Mouse (Mus musculus) embryo, embryonic 11.5 days (tissue): ENCODE measurements around the gene St6galnac3.

Source experiments
- DNase-seq: peaks from one replicate; pipeline ENCODE4 v3.0.0-alpha.2; 2012; ENCODE audit warnings: low read depth, low spot score

St6galnac3 gene

DNA sequence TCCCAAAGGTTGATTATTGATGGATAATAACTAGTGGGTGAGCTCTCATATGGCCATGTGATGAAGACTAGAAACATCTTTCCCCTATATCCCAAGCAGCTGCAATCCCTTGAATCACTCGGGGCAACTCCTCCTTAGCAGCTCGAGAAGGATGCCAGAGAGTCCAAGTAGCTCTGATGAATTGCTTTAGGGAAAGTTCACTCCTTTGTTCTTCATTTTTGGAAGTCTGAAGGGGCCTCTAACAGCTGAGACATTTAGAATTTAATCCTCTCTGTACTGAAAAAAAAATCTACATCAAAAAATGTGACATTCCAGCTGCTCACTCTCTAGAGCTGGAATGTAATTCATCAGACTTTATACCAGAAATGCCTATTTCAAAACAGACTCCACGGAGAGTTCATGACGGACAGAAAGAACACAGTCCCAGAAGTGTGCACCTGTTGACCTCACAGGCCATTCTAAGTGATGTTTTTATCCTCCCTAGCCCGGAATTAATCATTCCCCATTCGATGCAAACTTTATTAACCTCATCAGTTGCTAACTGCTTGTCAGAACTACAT, 211.4 kb downstream of the St6galnac3 start:
- no peak for DNase-seq

- DNase-seq = no peak
Measured at GRCm38 (mm10) chr3:153512545-153512944, 212.4 kb downstream of the St6galnac3 start.

DNA sequence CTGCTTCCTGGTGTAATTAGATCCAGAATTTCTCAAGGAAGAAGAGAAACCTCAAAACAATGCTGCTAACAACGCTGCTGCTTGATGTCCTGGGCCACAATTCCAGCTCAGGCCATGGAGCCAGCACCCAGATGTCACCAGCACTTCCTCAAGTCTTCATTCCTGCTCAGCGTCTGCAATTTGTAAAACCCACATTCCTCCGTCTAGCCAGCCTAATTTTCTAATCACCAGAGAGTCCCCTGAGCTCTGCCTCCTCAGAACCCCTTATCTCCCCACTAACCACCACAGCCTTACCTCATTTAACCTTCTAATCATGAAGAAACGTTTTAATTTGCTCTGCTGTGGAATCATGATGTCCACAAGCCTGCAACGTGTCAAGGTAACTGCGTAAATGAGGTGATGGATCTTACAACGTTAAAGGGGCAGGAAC, 213.8 kb downstream of the St6galnac3 start:
- no peak for DNase-seq

DNA sequence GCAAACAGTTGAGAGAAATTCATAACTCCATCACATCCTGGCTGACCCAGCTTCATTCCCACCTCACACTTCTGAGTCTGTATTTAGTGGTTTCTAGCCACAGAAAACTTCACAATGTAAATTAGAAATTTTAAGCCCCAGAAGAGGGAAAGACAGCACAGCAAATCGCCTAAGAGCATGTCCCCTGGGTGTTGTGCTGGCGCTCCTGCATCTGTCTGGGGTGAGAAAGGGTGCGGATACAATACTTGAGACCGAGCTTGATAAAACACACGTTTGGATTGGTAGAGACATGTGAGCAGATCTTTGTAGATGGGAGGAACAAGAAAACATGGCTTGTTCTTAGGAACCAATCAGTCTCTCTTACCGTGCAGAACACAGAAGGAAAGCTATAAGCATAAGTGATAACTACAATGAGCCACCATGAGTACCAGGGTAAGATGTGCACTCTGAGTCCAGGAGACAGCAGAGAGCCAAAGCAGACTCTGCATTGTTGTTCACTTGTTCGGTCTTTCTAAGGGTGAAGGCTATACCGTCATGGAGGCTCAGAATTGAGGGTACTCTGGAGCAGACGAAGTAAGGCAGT, 214.8 kb downstream of the St6galnac3 start:
- DNase-seq = no peak

DNA sequence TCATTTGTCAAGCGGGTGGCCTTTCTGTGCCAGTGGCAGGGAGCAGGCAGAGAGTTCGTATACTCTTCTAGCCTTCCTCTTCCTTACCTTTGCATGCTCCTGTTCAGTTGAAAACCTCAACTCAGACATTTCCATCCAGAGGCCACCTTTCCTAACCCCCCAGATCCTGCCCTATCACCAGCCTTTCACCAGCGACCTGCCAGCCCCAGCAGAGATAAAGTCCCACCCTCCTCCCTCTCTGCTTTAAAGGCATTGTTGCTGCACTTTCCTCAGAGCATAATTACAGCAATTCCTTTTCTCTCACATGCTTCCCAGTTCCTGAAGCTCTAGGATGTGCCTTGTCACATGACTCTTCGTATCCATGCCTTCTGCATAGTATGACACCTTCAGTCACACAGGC, 215.3 kb downstream of the St6galnac3 start:
- DNase-seq = no peak

DNA sequence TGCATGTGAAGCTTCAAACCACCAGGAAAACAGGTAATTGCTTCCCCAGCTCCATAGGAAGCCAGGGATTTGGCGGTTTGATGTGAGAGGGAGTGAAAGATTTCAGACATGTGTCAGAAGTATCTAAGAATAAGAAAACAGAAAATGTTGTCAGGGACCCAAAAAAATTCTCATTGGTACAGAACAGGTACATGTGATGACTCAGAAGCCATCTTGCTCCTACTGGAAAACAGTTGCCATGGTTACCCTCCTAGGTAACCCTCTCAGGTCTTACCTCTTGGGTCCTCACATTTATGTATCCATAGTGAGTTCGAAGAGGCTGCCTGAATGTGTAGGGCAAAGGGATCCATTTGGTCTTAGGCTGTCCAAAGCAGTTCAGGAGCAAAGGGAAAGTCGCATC, 215.9 kb downstream of the St6galnac3 start:
- no peak for DNase-seq

- no peak for DNase-seq
Measured at GRCm38 (mm10) chr3:153508592-153508991, 216.4 kb downstream of the St6galnac3 start.

GRCm38 (mm10) chr3:153507599-153507998, 217.4 kb downstream of the St6galnac3 start:
- DNase-seq = no peak

DNA sequence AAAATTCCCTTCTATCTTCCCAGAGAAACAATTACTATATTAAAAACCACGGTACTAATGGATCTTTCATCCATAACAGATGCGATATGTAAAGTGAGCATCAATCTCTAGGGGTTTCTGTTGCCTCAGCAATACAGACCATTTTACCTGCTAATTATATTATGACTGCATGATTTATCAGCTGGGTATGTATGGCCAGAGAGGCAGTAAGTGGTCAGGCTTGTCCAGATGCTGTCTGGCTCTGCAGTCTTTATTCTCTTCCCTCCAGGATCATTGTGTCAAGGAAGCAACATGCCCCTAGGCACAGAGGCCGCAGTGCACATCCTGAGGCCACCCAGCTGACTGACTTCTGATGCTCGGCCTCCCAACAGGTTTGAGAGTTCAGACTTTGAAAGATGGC, 222.5 kb downstream of the St6galnac3 start:
- no peak for DNase-seq

GRCm38 (mm10) chr3:153501333-153501877, 223.6 kb downstream of the St6galnac3 start:
- peak; percentile 42 for DNase-seq

- DNase-seq = no peak
Measured at GRCm38 (mm10) chr3:153492986-153493385, 232.0 kb downstream of the St6galnac3 start.

- DNase-seq = no peak
Measured at GRCm38 (mm10) chr3:153489718-153490117, 235.3 kb downstream of the St6galnac3 start.

- no peak for DNase-seq
Measured at GRCm38 (mm10) chr3:153488931-153489330, 236.0 kb downstream of the St6galnac3 start.

DNA sequence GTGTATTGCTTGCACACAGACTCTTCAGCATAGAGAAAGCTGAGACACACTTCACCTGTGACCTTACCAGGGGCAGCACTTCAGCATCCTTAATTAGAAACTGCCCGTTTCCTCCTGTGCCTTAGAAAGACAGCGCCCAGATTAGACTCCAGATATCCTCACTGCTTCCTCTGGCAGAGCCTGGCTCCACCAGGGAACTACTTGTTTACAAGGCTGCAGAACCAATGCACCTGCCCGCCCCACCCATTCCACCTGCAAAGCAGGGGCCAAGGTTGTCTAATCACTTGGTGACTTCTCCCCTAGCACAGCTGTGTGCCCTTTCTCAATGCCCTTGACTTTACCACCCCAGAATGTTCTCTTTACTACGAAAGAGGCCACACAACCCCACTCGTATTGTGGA, 239.8 kb downstream of the St6galnac3 start:
- DNase-seq = no peak

DNA sequence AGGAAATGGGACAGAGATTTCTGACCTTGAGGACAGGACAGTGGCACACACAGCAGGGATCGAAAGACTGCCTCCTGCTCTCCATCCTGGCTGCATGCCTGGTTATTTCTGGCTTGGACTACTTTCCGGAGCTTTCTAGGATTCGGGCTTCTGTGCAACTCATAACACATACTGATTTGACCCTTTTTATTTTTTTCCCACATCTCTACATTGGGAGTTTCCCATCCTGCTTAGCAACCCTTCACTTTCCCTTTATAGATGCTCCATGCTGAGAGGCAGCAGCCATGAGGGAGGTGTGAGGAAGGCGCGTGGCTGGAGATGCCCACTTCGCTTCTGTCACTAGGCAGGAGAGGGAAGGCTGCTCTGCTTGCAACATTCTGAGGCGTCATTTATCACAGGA, 240.3 kb downstream of the St6galnac3 start:
- DNase-seq = no peak

DNA sequence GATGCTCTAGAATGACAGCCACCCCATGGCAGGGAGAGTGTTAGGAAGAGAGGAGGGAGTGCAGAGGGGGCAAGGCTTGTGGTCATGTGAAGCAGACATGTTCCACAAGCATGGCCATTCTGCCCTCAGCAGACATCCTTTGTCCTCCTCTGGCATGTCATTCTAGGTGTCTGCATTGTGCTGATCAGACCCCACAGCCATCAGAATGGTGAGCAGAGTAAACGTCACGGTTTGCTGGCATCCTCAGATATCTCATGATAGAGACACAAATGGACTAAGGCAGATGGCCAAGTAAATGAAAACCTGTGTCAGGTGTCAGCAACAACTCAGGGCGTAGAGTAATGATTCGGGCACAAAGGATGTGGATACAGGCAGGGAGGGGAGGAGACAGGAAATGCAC, 241.3 kb downstream of the St6galnac3 start:
- DNase-seq = no peak

DNA sequence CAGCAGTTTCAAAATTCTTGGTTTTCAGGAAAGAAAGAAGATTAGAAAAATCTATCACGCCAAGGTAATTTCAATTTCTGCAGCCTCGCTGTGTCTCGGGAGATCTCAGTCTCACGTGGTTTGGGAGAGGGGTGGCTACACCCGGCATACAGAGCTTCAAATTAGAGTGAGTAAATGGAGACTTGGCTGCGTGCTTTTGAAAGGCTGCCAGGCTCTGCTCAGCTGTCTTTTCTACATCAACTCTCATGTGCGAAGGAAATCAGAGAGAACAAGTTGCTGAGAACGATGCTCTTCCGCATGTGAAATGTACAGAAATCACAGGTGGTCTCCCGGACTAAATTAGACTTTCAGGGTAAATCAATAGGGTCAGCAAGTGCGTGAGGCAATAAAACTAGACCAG, 242.9 kb downstream of the St6galnac3 start:
- DNase-seq = no peak

DNA sequence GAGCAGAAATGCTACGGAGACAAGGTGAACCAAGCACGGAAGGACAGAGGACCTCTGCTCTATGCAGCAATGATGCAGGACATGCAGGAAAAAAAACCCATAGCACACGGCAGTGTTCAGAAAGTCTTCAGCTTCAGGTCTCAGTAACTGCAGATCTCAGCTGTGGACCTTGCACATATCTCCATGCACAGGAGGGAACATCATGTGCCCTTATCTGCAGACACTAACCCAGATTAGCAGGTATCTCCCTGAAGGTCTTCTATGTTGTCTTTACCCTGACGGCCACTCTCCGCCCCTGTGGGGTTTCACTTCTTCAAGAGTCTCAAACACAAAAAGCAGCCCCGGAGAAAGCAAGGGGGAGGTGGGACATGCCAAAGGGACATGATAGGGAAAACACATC, 244.0 kb downstream of the St6galnac3 start:
- DNase-seq = no peak

GRCm38 (mm10) chr3:153480636-153481006, 244.4 kb downstream of the St6galnac3 start:
- DNase-seq = no peak

DNA sequence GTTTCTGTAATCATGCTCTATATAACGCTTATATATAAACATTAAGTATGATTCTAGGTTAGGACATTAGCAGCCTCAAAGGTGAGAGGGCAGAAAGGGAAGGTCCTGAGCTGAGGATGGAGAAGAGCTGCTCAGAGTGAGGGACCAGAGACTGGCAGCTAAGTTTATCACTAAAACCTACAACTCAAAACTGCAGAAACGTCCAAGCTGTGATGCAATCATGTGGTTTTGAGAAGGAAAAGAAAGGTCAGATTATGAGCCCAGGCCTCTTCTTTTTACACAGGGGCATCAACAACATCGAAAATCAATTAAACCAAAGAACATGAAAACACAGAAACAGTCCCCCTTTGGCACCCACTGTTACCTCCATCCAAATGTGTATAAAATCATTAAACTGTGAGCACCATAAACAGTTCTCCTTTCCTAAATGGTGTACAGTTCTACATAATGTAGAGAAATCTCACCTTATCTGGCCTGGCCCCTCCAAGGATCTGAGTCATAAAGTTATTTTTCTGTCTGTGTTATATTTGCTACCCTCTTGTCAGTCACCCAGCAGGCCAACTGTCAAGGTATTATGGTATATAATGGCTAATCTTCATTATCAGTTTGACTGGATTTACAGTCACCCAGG, 244.9 kb downstream of the St6galnac3 start:
- no peak for DNase-seq

GRCm38 (mm10) chr3:153475919-153476318, 249.1 kb downstream of the St6galnac3 start:
- DNase-seq = no peak

DNA sequence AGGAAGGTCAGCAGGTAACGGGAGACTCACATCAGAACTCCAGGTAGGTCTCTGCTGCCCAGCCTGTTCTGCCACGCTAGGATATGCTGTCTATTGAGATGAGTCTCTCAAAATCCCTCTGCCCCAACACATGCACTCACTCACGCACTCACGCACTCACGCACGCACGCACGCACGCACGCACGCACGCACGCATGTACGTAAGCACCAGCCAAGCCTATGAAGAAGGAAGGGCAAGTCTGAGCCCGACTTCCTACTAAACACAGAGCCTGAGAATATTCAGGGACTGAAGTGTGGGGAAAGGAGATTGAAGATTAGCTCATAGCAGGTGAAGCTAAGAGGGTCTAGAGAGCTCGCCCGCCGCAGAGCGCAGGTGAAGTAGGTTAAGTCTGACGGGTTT, 249.5 kb downstream of the St6galnac3 start:
- no peak for DNase-seq
